Mouse (Mus musculus): ENCODE measurements at regions not wholly inside any gene's neighbourhood (a gene's known extent, or its start where the extent isn't known, plus 50 kb on each side); places are given as distances from the start of the nearest gene placed in this dataset.

DNA sequence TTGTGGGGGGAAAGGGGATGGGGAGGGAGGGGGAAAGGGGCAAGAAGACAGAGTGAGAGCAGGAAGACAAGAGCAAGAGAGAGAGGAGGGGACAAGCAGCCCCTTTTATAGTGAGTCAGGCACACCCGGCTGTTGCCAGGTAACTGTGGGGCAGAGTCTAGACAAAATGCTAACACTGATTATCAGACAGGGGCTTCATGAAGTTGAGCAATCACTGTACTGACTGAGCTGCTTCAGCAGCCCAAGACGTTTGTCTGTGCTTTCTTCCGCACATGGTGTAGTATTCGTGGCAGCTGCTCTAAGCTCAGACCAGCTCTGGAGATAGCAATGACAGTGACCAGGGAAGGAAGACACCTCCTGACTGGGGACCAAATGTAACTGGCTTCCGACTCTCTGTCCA is 385.2 kb downstream of the Matn1 start:
- peaks cover 2% of the 10 kb centered on the region for H3K27me3 ChIP-seq (replicated peaks)
- no peaks in the 10 kb centered on the region for H3K36me3 ChIP-seq (replicated peaks; ENCODE audit: low read length)
- no peak for TF ChIP-seq FLI1 (IDR thresholded peaks at IDR 0.05; ENCODE audit: low read length)
- TF ChIP-seq GATA1 (IDR thresholded peaks at IDR 0.05; ENCODE audit: borderline replicate concordance, low read length): no peak
- no peaks in the 10 kb centered on the region for H3K4me1 ChIP-seq
- H3K9me3 ChIP-seq: peaks cover 7% of the 10 kb centered on the region; the same call in 1 of the 2 replicates
- H3K4me3 ChIP-seq (replicated peaks): no peak overlapping the region

DNA sequence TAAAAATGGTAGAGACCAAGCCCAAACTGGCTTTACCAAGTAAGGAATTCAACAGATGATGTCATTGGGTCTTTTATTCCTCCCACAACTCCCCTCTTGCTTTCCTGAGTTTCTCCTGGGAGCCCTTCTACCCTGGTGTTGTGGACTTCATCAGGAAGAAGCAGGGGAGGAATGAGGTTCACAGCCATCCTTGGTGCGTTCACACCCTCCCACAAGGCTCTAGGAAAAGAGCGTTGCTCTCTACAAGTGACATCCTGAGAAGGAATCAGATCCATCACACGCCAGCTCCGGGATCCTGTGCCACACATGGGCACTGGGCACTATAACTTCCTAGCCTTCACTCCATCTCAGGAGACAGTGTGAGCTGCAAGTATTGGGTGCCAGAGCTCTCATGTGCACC is 387.5 kb downstream of the Matn1 start:
- peaks cover 5% of the 10 kb centered on the region for H3K27me3 ChIP-seq (replicated peaks)
- no peaks in the 10 kb centered on the region for H3K36me3 ChIP-seq (replicated peaks; ENCODE audit: low read length)
- no peaks in the 10 kb centered on the region for H3K4me1 ChIP-seq
- TF ChIP-seq GATA1 (IDR thresholded peaks at IDR 0.05; ENCODE audit: borderline replicate concordance, low read length) (no peak), FLI1 (IDR thresholded peaks at IDR 0.05; ENCODE audit: low read length) (no peak)
- peaks cover 7% of the 10 kb centered on the region; the same call in 1 of the 2 replicates for H3K9me3 ChIP-seq
- no peak overlapping the region for H3K4me3 ChIP-seq (replicated peaks)

DNA sequence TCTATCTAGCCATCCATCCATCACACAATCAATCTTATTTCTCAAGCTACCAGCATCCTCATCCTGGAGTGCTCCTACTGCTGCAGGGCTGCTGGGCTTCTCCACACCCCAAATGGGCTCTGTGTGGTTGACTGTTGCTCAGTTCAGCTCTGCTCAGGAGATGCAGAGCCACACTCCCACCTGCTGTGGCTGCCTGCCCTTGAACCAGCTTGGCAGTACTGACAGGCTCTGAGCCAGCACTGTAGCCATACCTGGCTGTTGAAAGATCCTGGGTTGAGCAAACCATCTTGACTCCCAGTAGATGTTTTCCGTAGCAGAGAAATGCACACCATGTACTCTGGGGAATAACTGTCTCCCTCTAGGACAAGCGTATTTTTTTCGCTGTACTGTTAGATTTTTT is 392.6 kb downstream of the Matn1 start:
- Histone ChIP-seq H3K27me3 (replicated peaks) (peaks cover 8% of the 10 kb centered on the region), H3K4me1 (no peaks in the 10 kb centered on the region), H3K36me3 (replicated peaks; ENCODE audit: low read length) (no peaks in the 10 kb centered on the region), H3K4me3 (replicated peaks) (no peak overlapping the region), H3K9me3 (peaks cover 5% of the 10 kb centered on the region; the same call in 1 of the 2 replicates)
- TF ChIP-seq FLI1 (IDR thresholded peaks at IDR 0.05; ENCODE audit: low read length) (no peak), GATA1 (IDR thresholded peaks at IDR 0.05; ENCODE audit: borderline replicate concordance, low read length) (no peak)

DNA sequence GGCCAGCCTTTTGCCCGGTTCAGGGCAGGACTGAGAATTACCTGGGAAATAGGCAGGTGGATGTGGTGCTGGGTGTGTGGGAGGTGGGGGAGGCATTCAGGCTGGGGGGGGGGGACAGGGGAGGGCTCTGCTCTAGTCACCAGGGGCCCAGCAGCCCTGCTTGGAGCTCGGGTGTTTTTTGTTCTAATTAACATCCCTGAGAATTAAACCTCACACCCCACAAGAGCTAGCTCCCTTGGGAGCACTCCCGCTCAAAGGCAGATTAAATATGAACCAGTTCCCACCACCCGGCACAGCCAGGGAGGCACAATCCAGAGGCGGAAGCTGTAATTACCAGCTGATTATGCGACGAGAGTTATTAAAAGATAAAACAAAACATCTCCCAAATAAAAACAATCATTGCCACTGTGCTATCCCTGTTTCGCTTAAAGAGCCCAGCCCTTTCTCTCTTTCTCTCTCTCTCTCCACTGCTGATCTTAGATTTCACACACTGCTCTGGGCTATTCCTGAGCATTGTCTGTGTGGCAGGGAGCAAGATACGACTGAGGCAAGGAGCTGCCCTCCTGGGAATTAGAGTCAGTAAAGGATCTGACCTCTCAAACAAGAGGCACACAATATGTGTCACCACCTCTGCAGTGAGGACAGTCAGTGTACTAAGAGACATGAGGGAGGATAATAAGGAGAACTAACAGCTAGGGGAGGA is 397.0 kb downstream of the Matn1 start:
- H3K9me3 ChIP-seq: peaks cover 5% of the 10 kb centered on the region; the same call in 1 of the 2 replicates
- H3K27me3 ChIP-seq (replicated peaks): peaks cover 9% of the 10 kb centered on the region
- H3K36me3 ChIP-seq (replicated peaks; ENCODE audit: low read length): no peaks in the 10 kb centered on the region
- no peak overlapping the region for H3K4me3 ChIP-seq (replicated peaks)
- no peak for TF ChIP-seq FLI1 (IDR thresholded peaks at IDR 0.05; ENCODE audit: low read length)
- no peak for TF ChIP-seq GATA1 (IDR thresholded peaks at IDR 0.05; ENCODE audit: borderline replicate concordance, low read length)
- H3K4me1 ChIP-seq: no peaks in the 10 kb centered on the region

DNA sequence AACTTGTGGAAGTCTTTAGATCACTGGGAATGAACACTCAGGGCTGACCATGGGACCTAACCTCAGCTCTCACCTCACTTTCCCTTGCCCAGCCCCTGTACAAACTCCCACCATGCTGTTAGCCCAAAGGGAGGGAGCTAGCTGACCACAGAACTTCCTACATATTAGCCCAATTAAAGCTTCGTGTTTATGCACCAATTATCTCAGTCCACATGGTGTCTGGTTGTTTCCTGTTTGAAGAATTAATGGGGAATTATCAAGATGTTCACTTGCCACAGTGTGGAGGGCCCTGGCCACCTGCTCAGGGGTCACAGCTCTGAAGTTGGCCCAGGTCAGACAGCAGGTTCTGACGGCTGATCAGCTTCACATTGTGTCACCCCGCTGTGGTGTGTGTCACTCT is 402.5 kb downstream of the Matn1 start:
- peaks cover 14% of the 10 kb centered on the region for H3K27me3 ChIP-seq (replicated peaks)
- H3K9me3 ChIP-seq: no peaks in the 10 kb centered on the region
- no peaks in the 10 kb centered on the region for H3K36me3 ChIP-seq (replicated peaks; ENCODE audit: low read length)
- TF ChIP-seq GATA1 (IDR thresholded peaks at IDR 0.05; ENCODE audit: borderline replicate concordance, low read length) (no peak), FLI1 (IDR thresholded peaks at IDR 0.05; ENCODE audit: low read length) (no peak)
- no peak overlapping the region for H3K4me3 ChIP-seq (replicated peaks)
- peaks cover 4% of the 10 kb centered on the region; the same call in 1 of the 2 replicates for H3K4me1 ChIP-seq

DNA sequence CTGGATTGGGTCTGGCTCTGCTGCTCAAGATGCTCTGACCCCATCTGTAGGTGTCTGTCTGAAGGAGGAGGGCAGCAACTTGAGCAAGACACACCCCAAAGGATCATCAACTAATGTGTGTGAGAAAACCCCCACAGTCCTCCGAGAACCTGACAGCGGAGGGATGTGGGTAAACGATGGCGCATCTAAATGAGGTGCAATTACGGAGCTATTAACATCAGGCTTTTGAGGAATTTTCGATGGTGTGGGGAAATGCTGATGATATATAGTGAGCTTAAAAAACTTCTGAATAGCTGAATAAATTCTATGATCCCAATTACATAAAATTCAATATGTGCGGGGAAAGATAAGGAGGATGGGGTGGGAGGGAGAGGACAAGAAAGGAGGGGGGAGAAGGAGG is 406.1 kb downstream of the Matn1 start:
- no peaks in the 10 kb centered on the region for H3K36me3 ChIP-seq (replicated peaks; ENCODE audit: low read length)
- no peaks in the 10 kb centered on the region for H3K9me3 ChIP-seq
- peaks cover 13% of the 10 kb centered on the region for H3K27me3 ChIP-seq (replicated peaks)
- TF ChIP-seq FLI1 (IDR thresholded peaks at IDR 0.05; ENCODE audit: low read length): no peak
- no peak for TF ChIP-seq GATA1 (IDR thresholded peaks at IDR 0.05; ENCODE audit: borderline replicate concordance, low read length)
- H3K4me1 ChIP-seq: peaks cover 4% of the 10 kb centered on the region; the same call in 1 of the 2 replicates
- H3K4me3 ChIP-seq (replicated peaks): no peak overlapping the region

DNA sequence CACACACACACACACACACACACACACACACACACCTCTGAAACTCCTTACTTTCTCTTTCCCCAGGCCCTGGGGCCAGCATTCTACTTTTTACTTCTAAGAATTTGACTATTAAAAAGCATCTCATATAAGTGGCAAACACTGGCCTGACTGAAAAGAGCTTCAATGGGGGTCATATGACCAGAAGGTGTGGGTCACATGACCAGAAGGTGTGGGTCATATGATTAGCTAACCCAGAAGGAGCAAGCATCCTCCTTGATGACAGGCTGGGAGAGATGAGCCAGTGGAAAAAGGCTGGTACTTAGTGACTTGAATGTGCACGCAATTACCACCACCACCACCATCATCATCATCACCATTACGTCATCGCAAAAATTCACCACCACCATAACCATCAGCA is 410.7 kb downstream of the Matn1 start:
- Histone ChIP-seq H3K27me3 (replicated peaks) (peaks cover 9% of the 10 kb centered on the region), H3K9me3 (peaks cover 5% of the 10 kb centered on the region; the same call in 1 of the 2 replicates), H3K36me3 (replicated peaks; ENCODE audit: low read length) (no peaks in the 10 kb centered on the region), H3K4me1 (no peaks in the 10 kb centered on the region), H3K4me3 (replicated peaks) (peak overlapping the region; percentile 38)
- TF ChIP-seq GATA1 (IDR thresholded peaks at IDR 0.05; ENCODE audit: borderline replicate concordance, low read length) (no peak), FLI1 (IDR thresholded peaks at IDR 0.05; ENCODE audit: low read length) (no peak)

DNA sequence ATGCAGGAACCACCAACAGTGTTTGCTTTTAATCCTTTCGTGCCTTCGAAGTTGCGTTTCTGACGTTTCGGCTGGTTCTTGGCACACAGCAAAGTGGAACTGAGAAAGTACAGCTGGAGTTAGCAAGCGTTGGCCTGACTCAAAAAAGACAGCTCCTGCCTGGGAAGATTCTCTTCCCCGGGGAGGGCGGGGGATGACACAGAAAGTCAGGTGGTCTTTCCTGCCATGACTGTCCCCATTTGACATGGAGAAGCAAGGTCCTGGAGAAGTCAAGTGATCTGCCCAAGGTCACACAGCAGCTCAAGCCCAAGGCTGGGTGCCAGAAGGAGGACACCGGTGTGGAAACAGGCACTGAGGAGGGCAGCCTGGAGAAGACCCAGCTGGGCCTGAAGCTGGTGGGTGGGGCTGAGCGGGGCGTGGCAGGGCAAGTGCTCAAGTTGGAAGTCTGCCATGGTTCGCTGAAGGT is 411.4 kb downstream of the Matn1 start:
- no peak for TF ChIP-seq FLI1 (IDR thresholded peaks at IDR 0.05; ENCODE audit: low read length)
- no peaks in the 10 kb centered on the region for H3K4me1 ChIP-seq
- H3K9me3 ChIP-seq: peaks cover 5% of the 10 kb centered on the region; the same call in 1 of the 2 replicates
- no peak overlapping the region for H3K4me3 ChIP-seq (replicated peaks)
- H3K36me3 ChIP-seq (replicated peaks; ENCODE audit: low read length): no peaks in the 10 kb centered on the region
- peaks cover 8% of the 10 kb centered on the region for H3K27me3 ChIP-seq (replicated peaks)

DNA sequence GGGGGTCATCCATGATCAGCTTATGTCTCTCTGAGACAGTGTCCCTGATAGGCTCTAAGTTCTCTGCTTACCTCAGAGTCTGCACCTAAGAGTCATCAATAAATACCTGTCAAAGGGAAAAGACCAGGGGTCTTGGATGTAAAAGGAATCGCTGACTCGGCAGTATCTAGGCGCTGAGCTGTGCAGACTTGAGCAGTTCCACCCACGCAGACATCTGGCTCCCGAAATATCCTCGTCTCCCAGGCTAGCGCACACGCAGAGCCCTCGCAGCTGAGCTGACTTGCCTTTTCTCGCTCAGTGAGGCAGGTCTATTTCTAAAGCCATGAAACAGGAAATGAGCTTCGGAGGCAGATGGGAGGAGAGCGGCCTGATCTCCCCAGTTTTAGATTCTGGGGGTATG is 412.1 kb downstream of the Matn1 start:
- peaks cover 7% of the 10 kb centered on the region for H3K27me3 ChIP-seq (replicated peaks)
- H3K9me3 ChIP-seq: peaks cover 5% of the 10 kb centered on the region; the same call in 1 of the 2 replicates
- no peaks in the 10 kb centered on the region for H3K36me3 ChIP-seq (replicated peaks; ENCODE audit: low read length)
- TF ChIP-seq GATA1 (IDR thresholded peaks at IDR 0.05; ENCODE audit: borderline replicate concordance, low read length) (no peak), FLI1 (IDR thresholded peaks at IDR 0.05; ENCODE audit: low read length) (no peak)
- H3K4me1 ChIP-seq: no peaks in the 10 kb centered on the region
- no peak overlapping the region for H3K4me3 ChIP-seq (replicated peaks)

DNA sequence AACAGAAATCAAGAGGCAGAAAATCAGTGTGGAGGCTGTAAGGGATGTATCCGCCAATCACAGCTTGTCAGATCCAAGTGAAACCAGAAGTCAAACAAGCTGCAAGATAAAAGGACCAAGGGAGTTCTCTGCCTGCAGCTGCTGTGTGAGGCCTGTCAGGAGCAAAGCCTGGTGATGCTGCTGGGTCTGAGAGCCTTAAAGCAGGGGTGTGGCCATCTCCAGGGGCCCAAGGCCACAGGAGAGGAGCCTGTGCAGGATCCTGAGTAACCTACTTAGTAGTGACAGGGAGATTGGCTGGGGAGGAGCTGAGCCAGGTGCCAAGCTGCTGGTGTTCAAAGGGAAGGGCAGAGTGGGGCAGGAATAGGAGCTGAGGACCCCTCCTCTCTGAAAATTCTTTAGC is 418.8 kb downstream of the Matn1 start:
- Histone ChIP-seq H3K36me3 (replicated peaks; ENCODE audit: low read length) (no peaks in the 10 kb centered on the region), H3K4me1 (no peaks in the 10 kb centered on the region), H3K9me3 (no peaks in the 10 kb centered on the region), H3K4me3 (replicated peaks) (no peak overlapping the region), H3K27me3 (replicated peaks) (peaks cover 23% of the 10 kb centered on the region)
- TF ChIP-seq FLI1 (IDR thresholded peaks at IDR 0.05; ENCODE audit: low read length): no peak
- no peak for TF ChIP-seq GATA1 (IDR thresholded peaks at IDR 0.05; ENCODE audit: borderline replicate concordance, low read length)

Measured in megakaryocyte, embryonic 14.5 days (primary cell).